Mouse (Mus musculus): ENCODE results near the gene Junb.

Gene Junb

DNA sequence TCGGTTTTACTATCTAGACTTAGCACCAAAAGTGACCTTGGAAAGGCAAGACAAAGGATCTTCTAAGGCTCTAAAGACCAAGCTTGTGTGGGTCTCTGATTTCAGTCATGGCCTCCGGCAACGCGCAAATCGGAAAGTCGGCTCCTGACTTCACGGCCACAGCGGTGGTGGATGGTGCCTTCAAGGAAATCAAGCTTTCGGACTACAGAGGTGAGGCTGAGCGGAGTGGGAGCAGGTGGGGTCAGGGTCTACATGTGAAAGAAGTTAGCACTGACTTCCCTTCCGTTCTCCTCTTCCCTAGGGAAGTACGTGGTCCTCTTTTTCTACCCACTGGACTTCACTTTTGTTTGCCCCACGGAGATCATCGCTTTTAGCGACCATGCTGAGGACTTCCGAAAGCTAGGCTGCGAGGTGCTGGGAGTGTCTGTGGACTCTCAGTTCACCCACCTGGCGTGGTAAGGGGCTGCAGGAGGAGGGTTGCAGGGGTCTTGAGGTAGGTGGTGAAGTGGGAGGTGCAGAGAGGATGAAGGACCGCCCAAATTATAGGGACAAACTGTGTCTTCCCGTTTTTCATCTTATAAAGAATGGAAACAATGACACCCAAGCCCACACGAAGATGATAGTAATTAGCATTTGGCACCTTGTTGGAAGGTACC lies 8.3 kb downstream of the Junb start:
- CTCF ChIA-PET: interaction anchor here in 1 of 4 experiments (0.9 to 1.1 kb wide), 2 partner anchors 20 to 28 kb away, joined by 3 read pairs; partner anchors contain the start of gene Hook2
- POLR2A ChIA-PET: interaction anchor here in 3 of 4 experiments (0.6 to 30.0 kb wide), 34 partner anchors 9 to 123 kb away, joined by 3 to 992 read pairs (median 4); partner anchors contain the start of genes Junb (in 3 of the 3), Tnpo2 (in 3 of the 3), Calr (in 2 of the 3) and Dhps (in 2 of the 3)

DNA sequence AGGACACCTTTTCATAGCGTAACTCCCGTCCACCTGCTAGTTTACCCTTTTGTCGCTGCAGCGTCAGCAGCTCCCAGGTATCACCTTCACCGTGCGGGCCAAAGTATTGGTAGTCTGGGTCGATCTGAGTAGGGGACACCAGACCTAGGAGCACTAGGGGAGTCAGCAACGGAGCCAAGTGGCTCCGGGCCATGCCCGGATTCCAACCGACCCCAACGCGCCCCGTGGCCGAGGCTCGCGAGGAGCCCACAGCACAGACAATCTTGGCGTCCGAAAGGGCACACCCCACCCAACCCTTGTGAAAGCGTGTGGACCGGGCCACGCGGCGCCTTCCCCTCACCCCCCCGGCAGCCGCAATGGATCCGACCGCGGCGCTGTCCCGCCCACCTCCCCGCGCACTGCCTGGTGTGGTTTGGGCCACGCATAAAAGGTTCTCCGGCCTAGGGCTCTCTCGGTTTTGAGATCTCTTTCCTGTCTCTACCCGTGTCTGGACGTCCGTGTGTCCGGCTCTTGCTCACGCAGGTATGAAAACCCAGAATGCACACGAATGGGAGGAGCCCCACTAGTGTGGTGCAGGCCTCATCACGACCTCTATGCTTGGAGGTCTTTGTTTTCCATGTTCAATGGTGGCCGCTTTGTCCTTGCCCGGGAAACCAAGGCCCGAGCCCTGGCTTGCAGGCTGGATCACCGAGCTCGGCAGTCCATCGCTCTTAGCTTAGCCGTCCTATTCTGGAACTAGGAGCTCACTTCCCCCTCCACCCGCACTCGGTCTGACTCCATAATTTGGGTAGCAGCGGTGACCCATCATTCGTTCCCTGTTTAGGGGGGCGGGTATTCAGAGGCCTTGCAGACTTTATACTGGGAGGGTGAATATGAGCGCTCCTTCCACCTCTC lies 9.0 kb downstream of the Junb start, which contains the start of the genes Gm49661, Prdx2 and Rnaseh2a:
Gene Gm49661, minus strand, starts transcription at position 193 of the 894 bp plus-strand sequence.
Gene Prdx2, plus strand, starts transcription at position 347 of the 894 bp plus-strand sequence.
Gene Rnaseh2a, minus strand, starts transcription at position 527 of the 894 bp plus-strand sequence.
- ChIA-PET CTCF (interaction anchor here in 3 of 4 experiments (0.5 to 1.8 kb wide), 8 partner anchors 13 to 44 kb away, joined by 3 to 6 read pairs (median 3); partner anchors contain the start of gene Hook2 (in 1 of the 3)), POLR2A (interaction anchor here (0.6 to 30.0 kb wide), 48 partner anchors 10 to 331 kb away, joined by 3 to 992 read pairs (median 4); partner anchors contain the start of genes Tnpo2 (in 4 of the 4), Junb (in 3 of the 4), Calr (in 2 of the 4) and Dhps (in 2 of the 4))

- POLR2A ChIA-PET: interaction anchor here (0.6 to 30.0 kb wide), 37 partner anchors 11 to 332 kb away, joined by 3 to 992 read pairs (median 4); partner anchors contain the start of genes Junb (in 3 of the 4), Dhps (in 2 of the 4), Hook2 (in 2 of the 4) and Tnpo2 (in 2 of the 4)
- CTCF ChIA-PET: interaction anchor here (0.5 to 2.2 kb wide), 8 partner anchors 12 to 579 kb away, joined by 3 to 8 read pairs (median 4); partner anchors contain the start of gene Hook2 (in 1 of the 4)
Measured at GRCm38 (mm10) chr8:84968650-84969049, 9.9 kb downstream of the Junb start.

GRCm38 (mm10) chr8:84967532-84968304 lies 10.8 kb downstream of the Junb start:
- CTCF ChIA-PET: interaction anchor here (0.7 to 2.8 kb wide), 12 partner anchors 8 to 152 kb away, joined by 3 to 34 read pairs (median 4); partner anchors contain the start of genes Hook2 (in 1 of the 4) and Junb (in 1 of the 4)
- POLR2A ChIA-PET: interaction anchor here in 3 of 4 experiments (0.6 to 30.0 kb wide), 37 partner anchors 11 to 310 kb away, joined by 3 to 992 read pairs (median 5); partner anchors contain the start of genes Tnpo2 (in 3 of the 3), Dhps (in 2 of the 3), Hook2 (in 2 of the 3) and Junb (in 2 of the 3)

- POLR2A ChIA-PET: interaction anchor here (0.6 to 30.0 kb wide), 69 partner anchors 9 to 412 kb away, joined by 3 to 992 read pairs (median 4); partner anchors contain the start of genes Calr (in 3 of the 4), Dhps (in 3 of the 4), Hook2 (in 2 of the 4) and Junb (in 2 of the 4)
- CTCF ChIA-PET: interaction anchor here in 3 of 4 experiments (0.5 to 2.8 kb wide), 20 partner anchors 8 to 151 kb away, joined by 3 to 34 read pairs (median 4); partner anchors contain the start of genes Hook2 (in 1 of the 3) and Junb (in 1 of the 3)
Measured at GRCm38 (mm10) chr8:84966603-84967002, 11.9 kb downstream of the Junb start.

- ChIA-PET POLR2A (interaction anchor here (0.5 to 30.0 kb wide), 61 partner anchors 9 to 413 kb away, joined by 3 to 992 read pairs (median 4); partner anchors contain the start of genes Calr (in 3 of the 4), Dhps (in 3 of the 4), Hook2 (in 2 of the 4) and Junb (in 2 of the 4)), CTCF (interaction anchor here in 3 of 4 experiments (0.6 to 2.8 kb wide), 17 partner anchors 9 to 150 kb away, joined by 3 to 34 read pairs (median 4); partner anchors contain the start of gene Junb (in 1 of the 3))
Measured at GRCm38 (mm10) chr8:84965731-84966291, 12.7 kb downstream of the Junb start.

DNA sequence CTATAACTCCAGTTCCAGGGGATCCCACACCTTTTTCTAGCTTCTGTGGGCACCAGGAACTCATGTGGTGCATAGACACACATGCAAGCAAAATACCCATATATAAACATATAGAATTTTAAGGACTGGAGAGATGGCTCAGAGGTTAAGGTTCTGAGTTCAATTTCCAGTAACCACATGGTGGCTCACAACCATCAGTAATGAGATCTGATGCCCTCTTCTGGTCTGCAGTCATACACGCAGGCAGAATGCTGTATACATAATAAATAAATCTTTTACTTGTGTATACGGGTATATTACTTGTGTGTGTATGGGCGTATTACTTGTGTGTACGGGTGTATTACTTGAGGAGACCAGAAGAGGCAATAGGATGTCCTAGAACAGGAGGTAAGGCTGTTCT lies 14.6 kb downstream of the Junb start:
- CTCF ChIA-PET: interaction anchor here (0.6 to 1.3 kb wide), 7 partner anchors 12 to 1174 kb away, joined by 3 to 7 read pairs (median 3); partner anchors contain the start of gene Best2 (in 1 of the 4)
- POLR2A ChIA-PET: interaction anchor here in 2 of 4 experiments (0.6 to 30.0 kb wide), 11 partner anchors 10 to 156 kb away, joined by 3 to 992 read pairs (median 3); partner anchors contain the start of genes Hook2 (in 2 of the 2), Junb (in 2 of the 2), Calr (in 1 of the 2) and Dhps (in 1 of the 2)

GRCm38 (mm10) chr8:84959811-84960210 lies 18.7 kb downstream of the Junb start:
- ChIA-PET CTCF (interaction anchor here in 1 of 4 experiments (0.7 kb wide), 1 partner anchor 17 kb away, joined by 3 read pairs; no protein-coding TSS in a partner anchor), POLR2A (interaction anchor here in 2 of 4 experiments (0.6 to 30.0 kb wide), 9 partner anchors 23 to 458 kb away, joined by 3 to 963 read pairs (median 4); partner anchors contain the start of genes Hook2 (in 1 of the 2), Junb (in 1 of the 2) and Mast1 (in 1 of the 2))

- POLR2A ChIA-PET: interaction anchor here in 3 of 4 experiments (0.6 to 30.0 kb wide), 22 partner anchors 9 to 944 kb away, joined by 3 to 963 read pairs (median 4); partner anchors contain the start of genes Calr (in 1 of the 3), Dhps (in 1 of the 3), Fbxw9 (in 1 of the 3) and Hook2 (in 1 of the 3)
- CTCF ChIA-PET: interaction anchor here (0.6 to 1.8 kb wide), 22 partner anchors 8 to 783 kb away, joined by 3 to 7 read pairs (median 3); partner anchors contain the start of genes Mast1 (in 1 of the 4) and Tnpo2 (in 1 of the 4)
Measured at GRCm38 (mm10) chr8:84956768-84957167, 21.8 kb downstream of the Junb start.

- CTCF ChIA-PET: interaction anchor here (0.5 to 2.4 kb wide), 24 partner anchors 8 to 227 kb away, joined by 3 to 18 read pairs (median 4); partner anchors contain the start of genes Dnase2a (in 1 of the 4) and Gcdh (in 1 of the 4)
- POLR2A ChIA-PET: interaction anchor here (0.5 to 6.6 kb wide), 51 partner anchors 8 to 294 kb away, joined by 3 to 30 read pairs (median 5); partner anchors contain the start of genes Dnase2a (in 2 of the 4), Hook2 (in 2 of the 4), Junb (in 2 of the 4) and Calr (in 1 of the 4)
Measured at GRCm38 (mm10) chr8:84952612-84953255, 25.8 kb downstream of the Junb start.

DNA sequence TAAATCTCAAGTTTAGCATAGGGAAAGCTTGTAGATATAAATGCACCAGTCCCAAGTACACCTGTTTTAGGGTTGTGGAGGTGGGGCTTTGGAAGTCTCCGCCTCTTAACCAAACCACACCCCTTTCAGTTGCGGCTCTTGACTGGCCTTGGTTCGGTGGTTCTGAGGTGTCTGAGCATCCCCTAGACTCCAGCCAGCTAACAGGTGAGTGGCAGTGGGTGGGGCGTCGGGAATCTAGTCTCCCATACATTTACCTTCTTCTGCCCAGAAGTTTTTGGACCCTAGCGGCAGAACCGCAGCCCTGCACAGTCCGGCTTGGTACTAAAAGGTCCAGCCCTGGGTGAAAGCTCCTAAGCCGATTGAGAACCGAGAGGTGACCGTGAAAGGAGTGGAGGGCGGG lies 28.8 kb downstream of the Junb start:
- CTCF ChIA-PET: interaction anchor here (0.9 to 1.3 kb wide), 5 partner anchors 12 to 58 kb away, joined by 3 to 4 read pairs (median 3); partner anchors contain the start of gene Mast1 (in 1 of the 4)
- POLR2A ChIA-PET: interaction anchor here in 2 of 4 experiments (0.6 to 6.6 kb wide), 6 partner anchors 16 to 48 kb away, joined by 3 to 30 read pairs (median 4); partner anchors contain the start of genes Gm49661 (in 1 of the 2), Junb (in 1 of the 2), Prdx2 (in 1 of the 2) and Rnaseh2a (in 1 of the 2)

DNA sequence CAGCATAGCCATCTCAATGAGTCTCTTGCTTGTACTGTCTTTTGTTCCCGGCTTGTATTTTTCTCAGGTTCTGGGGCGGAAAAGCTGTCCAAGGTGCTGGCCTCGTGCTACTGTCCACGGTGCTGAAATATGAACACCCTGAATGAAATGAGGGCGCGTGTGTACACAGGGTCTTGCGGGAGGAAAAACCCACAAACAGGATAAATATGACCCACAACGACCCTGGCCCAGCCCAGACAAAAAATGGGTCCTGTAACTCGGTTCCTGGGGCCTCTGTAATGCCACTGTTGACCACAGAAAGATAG lies 31.3 kb downstream of the Junb start:
- ChIA-PET POLR2A (interaction anchor here in 2 of 4 experiments (0.9 to 1.5 kb wide), 4 partner anchors 19 to 44 kb away, joined by 3 to 4 read pairs (median 3); no protein-coding TSS in a partner anchor), CTCF (interaction anchor here in 1 of 4 experiments (0.7 to 1.0 kb wide), 3 partner anchors 17 to 287 kb away, joined by 3 read pairs; no protein-coding TSS in a partner anchor)

- ChIA-PET CTCF (interaction anchor here in 1 of 4 experiments (0.7 to 1.0 kb wide), 3 partner anchors 16 to 287 kb away, joined by 3 read pairs; no protein-coding TSS in a partner anchor), POLR2A (interaction anchor here in 2 of 4 experiments (0.9 to 1.0 kb wide), 3 partner anchors 31 to 44 kb away, joined by 3 read pairs; no protein-coding TSS in a partner anchor)
Measured at GRCm38 (mm10) chr8:84946528-84947240, 31.8 kb downstream of the Junb start, which contains the start of gene Rtbdn. Rtbdn (plus strand) TSS chr8:84946991.

Measured in embryonic stem cell, embryonic (primary cell).